Mouse (Mus musculus): ENCODE measurements at regions not wholly inside any gene's neighbourhood (a gene's known extent, or its start where the extent isn't known, plus 50 kb on each side); places are given as distances from the start of the nearest gene placed in this dataset.

GRCm38 (mm10) chr11:91041486-91041885, 353.3 kb upstream of the Tom1l1 start:
- no peak overlapping the region for H3K4me3 ChIP-seq (ENCODE audit: control insufficient read depth in 1 of 2, insufficient read depth in 1 of 2, low read depth in 2 of 2, low read length in 2 of 2)
- H3K36me3 ChIP-seq (ENCODE audit: control insufficient read depth in 1 of 2, insufficient read depth in 2 of 2, low read length in 2 of 2) = no peaks in the 10 kb centered on the region
- H3K4me1 ChIP-seq (ENCODE audit: control insufficient read depth in 1 of 2, insufficient read depth in 2 of 2, low read length in 2 of 2) = no peaks in the 10 kb centered on the region
- no peak for DNase-seq (ENCODE audit: low read depth, low spot score)
- H3K9me3 ChIP-seq (replicated peaks; ENCODE audit: insufficient read depth, low read length) = no peaks in the 10 kb centered on the region
- no peak overlapping the region for H3K9ac ChIP-seq (ENCODE audit: control insufficient read depth, low read depth, low read length, poor library complexity, severe bottlenecking)
- no peaks in the 10 kb centered on the region for H3K27me3 ChIP-seq (ENCODE audit: control insufficient read depth in 1 of 2, insufficient read depth in 2 of 2, low read length in 2 of 2)
- H3K79me2 ChIP-seq (ENCODE audit: control insufficient read depth, insufficient read depth, low read length, poor library complexity) = no peaks in the 10 kb centered on the region
- no peak overlapping the region for H3K27ac ChIP-seq (ENCODE audit: control insufficient read depth, low read depth, low read length)
- TF ChIP-seq CHD2 (IDR thresholded peaks at IDR 0.05; ENCODE audit: low read length) = no peak
- no peak for TF ChIP-seq RAD21 (IDR thresholded peaks at IDR 0.05; ENCODE audit: low read depth, low read length)
- TF ChIP-seq RCOR1 (IDR thresholded peaks at IDR 0.05; ENCODE audit: low read depth, low read length) = no peak
- TF ChIP-seq MYB (IDR thresholded peaks at IDR 0.05; ENCODE audit: low read depth, low read length) = no peak
- TF ChIP-seq CHD1 (IDR thresholded peaks at IDR 0.05; ENCODE audit: low read depth, low read length) = no peak
- no peak for TF ChIP-seq MEF2A (IDR thresholded peaks at IDR 0.05; ENCODE audit: extremely low read depth, insufficient replicate concordance, low read depth, low read length, poor library complexity, severe bottlenecking)
- TF ChIP-seq ZMIZ1 (IDR thresholded peaks at IDR 0.05; ENCODE audit: low read depth, low read length) = no peak
- TF ChIP-seq CTCF (IDR thresholded peaks at IDR 0.05 in 2 of 3, conservative IDR thresholded peaks at IDR 0.05 in 1 of 3; ENCODE audit: control insufficient read depth in 1 of 3, insufficient read depth in 1 of 3, low read depth in 2 of 3, low read length in 3 of 3, poor library complexity in 1 of 3, severe bottlenecking in 1 of 3) = no peak
- no peak for TF ChIP-seq ELF1 (IDR thresholded peaks at IDR 0.05; ENCODE audit: low read depth, low read length)
- TF ChIP-seq EP300 (IDR thresholded peaks at IDR 0.05; ENCODE audit: low read depth in 1 of 2, low read length in 2 of 2) = no peak
- TF ChIP-seq E2F4 (IDR thresholded peaks at IDR 0.05; ENCODE audit: borderline replicate concordance, low read depth, low read length) = no peak
- TF ChIP-seq JUND (IDR thresholded peaks at IDR 0.05; ENCODE audit: low read depth, low read length) = no peak
- TF ChIP-seq NELFE (IDR thresholded peaks at IDR 0.05; ENCODE audit: low read depth, low read length) = no peak
- TF ChIP-seq ZNF384 (IDR thresholded peaks at IDR 0.05; ENCODE audit: low read depth, low read length) = no peak
- TF ChIP-seq ZC3H11A (IDR thresholded peaks at IDR 0.05; ENCODE audit: low read depth, low read length) = no peak
- TF ChIP-seq POLR2A (IDR thresholded peaks at IDR 0.05; ENCODE audit: control insufficient read depth in 1 of 2, insufficient read depth in 1 of 2, low read depth in 1 of 2, low read length in 2 of 2, poor library complexity in 1 of 2) = no peak
- TF ChIP-seq MAZ (IDR thresholded peaks at IDR 0.05; ENCODE audit: low read depth, low read length) = no peak
- TF ChIP-seq KAT2A (conservative IDR thresholded peaks at IDR 0.05; ENCODE audit: low read depth, low read length) = no peak
- TF ChIP-seq TBP (IDR thresholded peaks at IDR 0.05; ENCODE audit: low read depth, low read length) = no peak
- no peak for TF ChIP-seq MYC (IDR thresholded peaks at IDR 0.05; ENCODE audit: low read depth, low read length)
